Mouse (Mus musculus) heart, adult 8-10 months (tissue): ENCODE measurements around the gene Clybl. TPM values are rescaled to one million over a fixed set of nuclear protein-coding genes. Genes with fewer than 3 reads are reported as not detected.

Experiments
- DNase-seq: peaks from one replicate; pipeline ENCODE4 v3.0.0; 2022; ENCODE audit warnings: low spot score
- total RNA-seq, 4 experiments: library from RNA; stranded (reverse); gene quantifications; 2 replicates each; pipeline ENCODE4 v1.2.4; 2022

The Clybl gene
- total RNA-seq, 4 experiments from 2014 or later = 129 to 140 (median 133) TPM

GRCm38 (mm10) chr14:122384447-122385237 is 203.1 kb downstream of the Clybl start:
- no peak for DNase-seq

DNA sequence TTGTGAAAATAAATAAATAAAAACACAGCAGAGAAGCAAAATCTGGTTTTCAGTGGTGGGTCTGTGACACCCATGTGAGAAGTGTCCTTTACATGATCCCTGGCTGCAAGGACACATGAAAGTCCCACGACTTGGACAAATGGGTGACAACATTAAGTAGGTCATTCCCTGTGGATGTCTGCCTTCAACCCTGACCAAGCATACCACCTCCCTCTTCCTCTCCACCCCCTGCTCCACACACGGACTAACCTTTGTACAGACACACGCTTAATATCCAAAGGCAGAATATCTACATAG is 203.7 kb downstream of the Clybl start:
- DNase-seq = no peak

- DNase-seq = no peak
Observed at GRCm38 (mm10) chr14:122385758-122386157, 204.3 kb downstream of the Clybl start.

- DNase-seq = no peak
Observed at GRCm38 (mm10) chr14:122386281-122387130, 205.0 kb downstream of the Clybl start.

DNA sequence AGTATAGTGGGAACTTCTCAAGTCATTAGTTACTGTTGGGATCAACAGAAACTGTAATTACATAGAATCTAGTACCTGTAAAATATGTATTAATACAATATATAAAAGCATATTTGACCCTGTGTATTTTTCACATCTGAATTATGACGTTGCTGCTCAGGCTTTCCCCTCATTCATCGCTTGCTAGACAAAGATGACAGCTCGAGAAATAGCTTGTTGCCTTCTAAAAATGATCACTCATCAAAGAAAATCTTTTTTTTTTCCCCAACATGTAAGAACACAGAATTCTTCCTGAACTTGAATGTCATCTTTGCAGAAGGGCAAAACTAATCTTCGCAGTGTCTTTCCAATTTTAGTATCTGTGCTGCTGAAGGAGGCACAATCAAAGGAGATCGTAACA is 206.3 kb downstream of the Clybl start:
- no peak for DNase-seq

DNA sequence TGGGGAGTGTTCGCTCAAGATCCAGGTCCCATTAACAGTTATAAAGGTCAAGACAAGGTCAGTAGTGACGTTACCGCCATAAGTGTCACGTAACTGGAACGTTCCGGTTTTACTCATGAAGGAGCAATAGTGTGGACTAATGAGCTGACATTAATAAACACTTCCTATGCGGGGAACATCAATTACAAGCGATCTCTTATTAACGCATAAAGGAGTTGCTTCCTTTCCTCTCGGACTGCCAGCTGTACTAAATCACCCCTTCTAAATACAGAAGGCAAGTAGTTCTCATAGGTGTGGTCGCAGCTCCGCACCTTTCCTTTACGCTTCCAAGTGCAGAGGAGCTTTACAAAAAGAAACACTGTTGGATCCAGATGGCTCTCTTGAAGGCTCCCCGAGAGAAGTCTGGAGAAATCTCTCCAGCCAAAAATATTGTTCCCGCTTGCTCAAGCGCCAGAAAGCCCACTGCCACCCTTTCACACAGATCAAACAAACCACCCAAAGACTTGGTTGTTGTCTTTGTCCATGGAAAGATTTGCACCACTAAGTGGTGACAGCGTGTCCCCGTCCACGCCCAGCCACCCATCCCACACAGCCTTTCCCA is 207.0 kb downstream of the Clybl start:
- DNase-seq = no peak

GRCm38 (mm10) chr14:122389684-122390370 is 208.3 kb downstream of the Clybl start:
- no peak for DNase-seq

- DNase-seq = no peak
Observed at GRCm38 (mm10) chr14:122390935-122391334, 209.4 kb downstream of the Clybl start.

- DNase-seq = no peak
Observed at GRCm38 (mm10) chr14:122393119-122393518, 211.6 kb downstream of the Clybl start.

GRCm38 (mm10) chr14:122398676-122399075 is 217.2 kb downstream of the Clybl start:
- no peak for DNase-seq

DNA sequence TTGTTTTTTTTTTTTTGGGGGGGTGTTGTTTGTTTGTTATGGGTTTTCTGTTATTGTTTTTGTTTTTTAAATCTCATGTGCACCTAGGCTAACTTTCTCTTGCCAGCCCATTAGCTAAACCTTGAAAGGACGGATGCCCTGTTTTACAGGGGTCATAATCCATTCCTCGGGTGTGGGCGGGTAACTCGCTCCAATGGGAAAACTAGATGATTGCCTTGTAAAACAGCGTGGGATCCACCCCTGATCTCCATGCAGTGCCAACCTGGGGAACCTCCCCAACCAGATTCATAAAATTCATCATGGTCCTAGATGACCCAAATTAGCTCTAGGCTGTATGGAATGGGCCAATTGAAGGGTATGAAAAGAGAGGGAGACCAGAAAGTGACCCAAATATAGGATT is 218.4 kb downstream of the Clybl start:
- DNase-seq = no peak

DNA sequence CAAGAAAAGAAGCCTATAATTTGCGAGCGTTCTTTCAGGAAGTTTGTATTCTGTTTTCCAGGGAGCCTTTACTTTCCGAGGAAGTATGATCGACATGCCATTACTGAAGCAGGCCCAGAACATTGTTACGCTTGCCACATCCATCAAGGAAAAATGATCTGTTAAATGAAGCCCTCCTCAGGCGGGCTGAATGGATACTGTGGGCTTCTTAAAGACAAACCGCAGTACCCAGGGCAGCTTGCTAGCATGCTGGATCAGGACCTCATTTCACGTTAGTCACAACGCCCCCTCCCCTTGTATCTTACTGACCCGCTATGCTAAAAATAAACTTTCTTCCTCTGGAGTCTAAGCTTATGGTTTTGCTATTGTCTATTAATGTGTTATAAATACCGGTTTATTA is 220.4 kb downstream of the Clybl start:
- DNase-seq = no peak

DNA sequence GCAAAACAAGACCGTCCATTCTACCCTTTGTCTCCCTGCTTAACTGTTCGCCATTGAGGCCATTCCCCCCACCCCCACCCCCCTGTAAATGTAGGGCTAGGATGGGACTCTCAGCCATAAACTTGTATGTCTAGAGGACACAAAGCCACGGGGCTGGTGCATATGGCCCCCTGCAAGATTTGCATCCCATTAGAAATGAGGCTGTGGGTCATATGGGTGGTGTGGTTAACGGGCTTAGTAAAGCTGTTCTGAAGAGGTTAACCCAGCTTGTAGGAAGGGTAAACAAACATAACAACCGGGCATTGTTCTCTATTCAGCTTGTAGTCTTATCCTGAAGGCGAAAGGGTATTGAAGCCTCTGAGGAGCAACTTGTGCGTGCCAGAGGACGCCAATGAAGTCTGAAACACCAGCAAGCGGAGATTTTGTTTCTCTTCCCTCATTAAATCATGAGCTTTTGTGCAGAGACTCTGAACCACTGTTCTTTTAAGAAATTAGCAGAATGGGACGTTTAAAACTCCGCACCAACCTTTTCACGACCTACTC is 221.3 kb downstream of the Clybl start:
- DNase-seq = no peak

DNA sequence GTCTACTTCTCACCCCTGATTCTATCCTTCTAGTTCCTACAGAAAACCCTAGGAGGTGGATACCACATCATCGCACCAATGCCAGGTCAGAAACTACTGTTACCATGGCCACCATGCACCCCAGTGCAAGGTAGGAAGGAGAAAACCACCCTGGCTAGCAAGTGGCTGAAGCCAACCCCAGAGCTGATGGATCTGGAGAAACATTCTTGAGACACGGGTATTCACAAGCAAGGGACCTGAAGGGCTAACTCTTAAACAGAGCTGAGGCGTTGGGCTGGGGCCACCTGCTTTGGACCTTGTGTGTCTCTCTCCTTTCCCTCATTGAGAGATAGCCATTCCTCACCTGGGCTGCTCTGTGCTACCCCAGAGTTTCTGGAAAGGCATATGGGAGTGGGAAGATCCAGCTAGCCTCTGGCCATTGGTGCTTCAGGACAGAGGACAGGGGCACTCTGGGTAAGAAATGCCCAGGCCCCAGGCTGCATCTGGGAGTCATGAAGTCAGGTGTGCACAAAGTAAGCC is 222.0 kb downstream of the Clybl start:
- DNase-seq = no peak

- DNase-seq = no peak
Observed at GRCm38 (mm10) chr14:122404596-122405154, 223.2 kb downstream of the Clybl start.

DNA sequence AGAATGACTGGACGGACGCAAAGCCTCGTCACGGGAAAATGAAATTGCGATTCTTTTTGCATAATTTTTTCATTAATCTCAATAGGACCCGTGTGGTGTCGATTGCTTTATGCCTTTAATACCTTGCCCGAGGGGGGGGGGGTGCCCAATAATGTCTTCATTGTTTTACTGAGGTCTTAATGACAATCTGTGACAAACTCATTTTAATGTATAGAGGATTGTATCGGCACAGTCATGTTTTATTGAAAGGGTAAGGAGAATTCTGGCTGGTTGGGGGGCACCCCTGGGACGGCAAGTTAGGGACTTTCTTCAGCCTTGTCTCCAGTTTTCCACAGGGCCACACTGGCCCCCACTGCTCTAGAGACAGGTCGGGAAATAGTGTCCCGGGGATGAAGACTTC is 223.7 kb downstream of the Clybl start:
- no peak for DNase-seq

DNA sequence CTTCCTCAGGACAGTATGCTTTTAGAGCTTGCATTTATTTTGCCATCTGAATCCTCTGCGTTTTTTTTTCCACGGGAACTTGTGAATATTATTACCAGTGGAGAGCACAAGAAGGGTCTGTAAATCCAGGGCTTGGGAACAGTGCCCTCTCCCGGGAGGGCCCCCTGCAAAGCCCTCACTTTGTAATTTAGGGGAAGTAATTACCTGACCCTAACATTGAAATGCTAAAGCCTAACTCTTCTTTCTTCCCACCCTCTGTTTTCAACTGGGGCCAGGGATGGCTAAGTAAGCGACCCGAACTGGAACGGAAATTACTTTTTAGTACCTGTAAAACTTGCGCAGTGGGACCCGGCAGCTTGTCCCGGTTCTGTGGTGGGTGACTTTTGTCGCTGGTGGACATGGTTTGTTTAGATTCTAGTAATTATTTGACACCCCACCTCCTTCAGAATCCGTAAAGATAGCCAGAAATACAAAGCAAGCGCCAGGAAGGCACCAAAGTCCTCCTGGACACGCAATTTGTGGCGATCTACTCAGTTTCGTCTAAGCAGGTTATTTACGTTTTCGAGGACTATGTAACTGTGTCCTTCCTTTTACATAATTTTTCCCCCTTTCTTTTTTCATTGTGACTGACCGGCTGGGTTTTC is 224.5 kb downstream of the Clybl start:
- DNase-seq = no peak

GRCm38 (mm10) chr14:122406541-122407219 is 225.2 kb downstream of the Clybl start:
- DNase-seq = no peak

DNA sequence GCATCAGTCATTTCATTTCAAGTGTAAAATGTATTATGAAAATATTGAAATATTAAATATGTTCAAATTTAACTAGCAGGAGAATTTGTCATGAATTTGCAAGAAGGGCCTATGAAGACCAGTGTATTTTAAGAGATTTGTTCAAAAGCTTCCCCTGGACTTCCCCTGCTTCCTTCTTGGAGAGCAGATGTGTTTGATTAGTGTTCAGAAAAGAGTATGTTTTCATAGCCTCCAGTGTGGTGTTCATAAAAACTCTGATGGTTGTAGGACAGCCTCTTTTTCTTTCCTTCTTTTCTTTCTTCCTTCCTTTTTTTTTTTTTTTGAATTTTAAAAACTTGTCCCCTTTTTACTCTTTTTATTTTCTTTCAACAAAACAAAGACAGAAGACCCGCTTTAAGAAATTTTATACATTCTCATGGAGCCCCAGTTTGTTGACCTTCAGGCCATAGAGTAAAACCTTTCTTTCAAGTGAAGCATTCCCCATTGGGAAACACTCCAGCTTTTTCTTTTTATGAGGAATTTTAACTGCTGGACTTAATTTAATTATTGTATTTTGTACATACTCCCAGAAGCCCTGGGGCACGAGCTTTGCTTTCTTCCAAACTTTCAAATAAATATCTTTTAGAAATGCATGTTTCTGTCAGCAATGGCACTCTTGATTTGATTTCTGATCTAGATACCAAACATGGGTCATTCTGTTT is 231.5 kb downstream of the Clybl start:
- DNase-seq = no peak

DNA sequence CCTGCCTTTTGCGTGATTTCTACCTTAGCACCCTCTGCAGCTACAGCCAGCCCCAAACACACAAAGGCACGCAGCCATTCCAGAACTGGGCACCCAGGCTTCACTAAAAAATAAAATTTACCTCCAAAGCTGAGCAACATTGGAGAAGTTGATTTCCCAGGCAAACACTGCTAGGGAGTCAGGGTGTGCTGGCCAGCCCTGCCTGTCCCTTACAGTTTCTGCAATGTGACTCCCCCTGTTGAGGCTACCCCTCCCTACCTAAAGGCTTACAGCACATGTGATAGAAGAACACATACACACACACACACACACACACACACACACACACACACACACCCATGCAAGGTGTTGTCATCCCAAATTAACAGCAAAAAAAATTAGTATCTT is 232.0 kb downstream of the Clybl start:
- no peak for DNase-seq
